Mouse (Mus musculus) erythroblast, adult 5-6 weeks (primary cell): ENCODE measurements around the gene Olfr449. TPM values are rescaled to one million over a fixed set of nuclear protein-coding genes. Genes with fewer than 3 reads are reported as not detected.

ENCODE experiments used
- ATAC-seq: replicated peaks from 2 replicates; pipeline ENCODE4 v1.8.0; 2016; ENCODE audit warnings: moderate number of reproducible peaks, mild to moderate bottlenecking, moderate TSS enrichment, inconsistent platforms; ENCODE audit not compliant: poor library complexity, low FRiP score, severe bottlenecking
- total RNA-seq, 2 experiments: library from RNA; stranded (forward) in 1 of 2; stranded (reverse) in 1 of 2; fragments of 150-400 nt in 1 of 2; fragments of 200-764, 138-1000 nt in 1 of 2; gene quantifications; 2 replicates each; pipeline versions ENCODE4 v1.2.3 to v1.2.4; 2015 to 2017; ENCODE audit warnings: low replicate concordance in 2 of 2

Gene Olfr449
- total RNA-seq (2015; ENCODE audit: low replicate concordance): not detected in 2 replicates
- total RNA-seq (2017; ENCODE audit: low replicate concordance): not detected in 2 replicates

- no peak for ATAC-seq
Observed at GRCm38 (mm10) chr6:42834084-42834483, at the start of gene Olfr449. Gene Olfr449, plus strand, starts transcription at chr6:42834384.

DNA sequence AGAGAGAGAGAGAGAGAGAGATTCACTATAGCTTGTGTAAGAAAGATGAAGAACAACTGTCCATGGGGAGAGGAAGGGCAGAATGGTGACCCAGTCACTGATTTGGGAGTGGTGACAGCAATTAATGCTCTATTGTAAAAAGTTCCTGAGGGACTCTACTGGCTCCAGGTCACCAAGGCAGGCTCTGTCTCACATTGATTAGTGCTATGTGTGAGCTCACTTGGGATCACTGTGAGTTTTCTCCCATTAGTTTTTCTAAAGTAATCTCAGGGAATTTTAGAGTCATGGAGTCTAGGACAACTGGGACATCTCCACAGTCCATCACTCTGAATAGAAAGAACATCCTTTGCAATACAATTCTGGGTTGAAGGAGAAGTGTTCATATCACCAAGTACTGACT is 49.4 kb upstream of the Olfr449 start, which contains the start of gene Olfr452:
Olfr452 (plus strand) TSS at position 301 of the 400 bp plus-strand sequence.
- no peak for ATAC-seq

DNA sequence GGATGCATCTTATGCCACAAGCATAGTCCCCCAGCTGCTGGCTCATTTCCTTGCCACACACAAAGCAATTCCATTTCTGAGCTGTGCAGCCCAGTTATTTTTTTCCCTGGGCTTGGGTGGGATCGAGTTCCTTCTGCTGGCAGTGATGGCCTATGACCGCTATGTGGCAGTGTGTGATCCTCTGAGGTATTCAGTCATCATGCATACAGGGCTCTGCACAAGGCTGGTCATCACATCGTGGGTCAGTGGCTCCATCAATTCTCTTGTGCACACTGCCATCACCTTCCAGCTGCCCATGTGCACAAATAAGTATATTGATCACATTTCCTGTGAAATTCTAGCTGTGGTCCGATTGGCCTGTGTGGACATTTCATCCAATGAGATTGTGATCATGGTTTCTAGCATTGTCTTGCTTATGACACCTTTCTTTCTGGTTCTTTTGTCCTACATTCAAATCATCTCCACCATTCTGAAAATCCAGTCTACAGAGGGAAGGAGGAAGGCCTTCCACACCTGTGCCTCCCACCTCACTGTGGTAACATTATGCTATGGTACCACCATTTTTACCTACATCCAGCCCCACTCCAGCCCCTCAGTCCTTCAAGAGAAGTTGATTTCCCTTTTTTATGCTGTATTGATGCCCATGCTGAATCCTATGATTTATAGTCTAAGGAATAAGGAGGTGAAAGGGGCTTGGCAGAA is 43.8 kb upstream of the Olfr449 start:
- ATAC-seq: no peak

GRCm38 (mm10) chr6:42790949-42791556 is 43.1 kb upstream of the Olfr449 start:
- no peak for ATAC-seq

DNA sequence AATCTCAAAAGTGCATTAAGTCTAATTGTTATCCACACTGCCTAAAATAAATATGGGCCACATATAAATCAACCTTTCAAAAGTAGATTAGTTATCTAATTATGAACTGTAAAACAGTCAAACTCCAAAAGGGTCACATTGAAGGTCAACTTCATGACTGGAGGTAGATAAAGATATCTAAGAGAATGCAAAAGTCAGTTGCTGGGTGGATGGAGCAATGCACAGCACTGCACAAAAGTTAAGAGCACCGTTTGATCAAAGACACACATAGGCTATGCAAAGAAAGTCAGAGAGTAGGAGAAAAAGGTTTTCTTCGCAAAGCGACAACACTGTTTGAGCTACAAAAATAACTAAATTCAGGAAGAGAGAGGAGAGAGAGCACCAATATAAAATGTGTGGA is 39.2 kb upstream of the Olfr449 start:
- ATAC-seq: no peak

DNA sequence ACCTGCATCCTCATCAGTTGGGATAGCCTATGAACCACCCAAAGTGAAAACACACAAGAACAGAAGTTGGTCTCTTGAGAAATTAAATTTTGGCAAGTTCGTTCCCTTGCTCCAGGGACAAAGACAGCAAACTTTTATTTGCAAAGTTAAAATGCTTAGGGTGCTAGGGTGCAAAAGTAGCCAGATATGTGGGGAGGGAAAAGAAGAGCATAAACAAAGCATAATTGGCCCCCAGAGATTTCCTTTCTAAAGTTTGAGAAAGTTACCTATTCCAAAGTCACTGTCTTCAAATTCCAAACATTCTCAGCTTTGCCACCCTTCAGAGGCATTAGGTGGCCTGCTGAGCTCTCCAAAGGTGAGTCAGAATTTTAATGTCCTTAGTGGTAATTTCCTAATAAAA is 22.5 kb upstream of the Olfr449 start, which contains the start of gene Olfr450:
Olfr450 (plus strand) TSS at position 301 of the 400 bp plus-strand sequence.
- no peak for ATAC-seq

- ATAC-seq: no peak
Observed at GRCm38 (mm10) chr6:42860222-42860819, 26.1 kb downstream of the Olfr449 start.

GRCm38 (mm10) chr6:42869695-42870094 is 35.5 kb downstream of the Olfr449 start:
- ATAC-seq: no peak

DNA sequence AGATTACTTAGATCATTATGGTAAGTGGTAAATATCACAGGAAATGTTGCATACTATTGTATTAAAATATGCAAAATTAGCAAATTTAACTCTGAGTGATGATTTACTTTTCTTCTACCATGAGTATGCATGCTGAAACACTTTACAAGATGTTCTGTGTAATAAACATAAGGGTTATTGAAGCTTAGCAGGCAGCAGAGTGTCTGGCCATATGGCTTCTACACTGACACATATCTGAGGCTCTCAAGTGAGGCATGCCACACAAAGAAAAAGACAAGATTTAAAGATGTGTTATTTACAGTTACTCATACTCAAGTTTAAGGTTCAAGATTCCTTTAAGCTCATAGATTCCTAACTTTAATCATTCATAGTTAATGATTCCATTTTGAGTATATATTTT is 42.1 kb downstream of the Olfr449 start:
- no peak for ATAC-seq

Other genes starting within 250 kb of the Olfr449 start
- gene Tcaf3, start 236.7 kb upstream of the Olfr449 start, total RNA-seq (2015; ENCODE audit: low replicate concordance): not detected in 2 replicates
- gene Tcaf3, start 236.7 kb upstream of the Olfr449 start, total RNA-seq (2017; ENCODE audit: low replicate concordance): 0.42 TPM in 1 of 2 replicates, not detected in the other
- gene Tcaf2, start 189.1 kb upstream of the Olfr449 start, total RNA-seq (2015; ENCODE audit: low replicate concordance): not detected in 2 replicates
- gene Tcaf2, start 189.1 kb upstream of the Olfr449 start, total RNA-seq (2017; ENCODE audit: low replicate concordance): not detected in 2 replicates
- not detected in 2 replicates for gene Tcaf1, start 124.3 kb upstream of the Olfr449 start, total RNA-seq (2015; ENCODE audit: low replicate concordance)
- gene Tcaf1, start 124.3 kb upstream of the Olfr449 start, total RNA-seq (2017; ENCODE audit: low replicate concordance): not detected in 2 replicates
- not detected in 2 replicates for gene Olfr453, start 95.0 kb upstream of the Olfr449 start, total RNA-seq (2015; ENCODE audit: low replicate concordance)
- gene Olfr453, start 95.0 kb upstream of the Olfr449 start, total RNA-seq (2017; ENCODE audit: low replicate concordance): not detected in 2 replicates
- gene Olfr38, start 78.0 kb upstream of the Olfr449 start, total RNA-seq (2015; ENCODE audit: low replicate concordance): not detected in 2 replicates
- not detected in 2 replicates for gene Olfr38, start 78.0 kb upstream of the Olfr449 start, total RNA-seq (2017; ENCODE audit: low replicate concordance)
- gene Olfr452, start 49.3 kb upstream of the Olfr449 start, total RNA-seq (2015; ENCODE audit: low replicate concordance): not detected in 2 replicates
- gene Olfr452, start 49.3 kb upstream of the Olfr449 start, total RNA-seq (2017; ENCODE audit: low replicate concordance): not detected in 2 replicates
- not detected in 2 replicates for gene Olfr450, start 22.4 kb upstream of the Olfr449 start, total RNA-seq (2015; ENCODE audit: low replicate concordance)
- not detected in 2 replicates for gene Olfr450, start 22.4 kb upstream of the Olfr449 start, total RNA-seq (2017; ENCODE audit: low replicate concordance)
- gene Olfr448, start 56.1 kb downstream of the Olfr449 start, total RNA-seq (2015; ENCODE audit: low replicate concordance): 0.58 TPM in 1 of 2 replicates, not detected in the other
- not detected in 2 replicates for gene Olfr448, start 56.1 kb downstream of the Olfr449 start, total RNA-seq (2017; ENCODE audit: low replicate concordance)
- gene Olfr447, start 74.5 kb downstream of the Olfr449 start, total RNA-seq (2015; ENCODE audit: low replicate concordance): not detected in 2 replicates
- not detected in 2 replicates for gene Olfr447, start 74.5 kb downstream of the Olfr449 start, total RNA-seq (2017; ENCODE audit: low replicate concordance)
- not detected in 2 replicates for gene Olfr446, start 87.0 kb downstream of the Olfr449 start, total RNA-seq (2015; ENCODE audit: low replicate concordance)
- gene Olfr446, start 87.0 kb downstream of the Olfr449 start, total RNA-seq (2017; ENCODE audit: low replicate concordance): not detected in 2 replicates
- gene Olfr444, start 114.7 kb downstream of the Olfr449 start, total RNA-seq (2015; ENCODE audit: low replicate concordance): not detected in 2 replicates
- gene Olfr444, start 114.7 kb downstream of the Olfr449 start, total RNA-seq (2017; ENCODE audit: low replicate concordance): not detected in 2 replicates